Mouse (Mus musculus): Measurements from ENCODE around the gene Tanc1. TPM values are rescaled to one million over a fixed set of nuclear protein-coding genes. Genes with fewer than 3 reads are reported as not detected.

Tanc1 gene
- polyA plus RNA-seq, 1 experiment from 2014 or later, result 33.0 TPM

- ATAC-seq (ENCODE audit: insufficient read depth, low FRiP score), result no peak
- H3K27me3 ChIP-seq (ENCODE audit: control insufficient read depth, insufficient read depth, low read length), result no peaks in the 10 kb centered on the region
- no peak overlapping the region for H3K4me3 ChIP-seq (replicated peaks; ENCODE audit: low read length)
- H3K4me2 ChIP-seq (ENCODE audit: low read depth, low read length), result no peak overlapping the region
- H3K4me1 ChIP-seq (ENCODE audit: control insufficient read depth, insufficient read depth, low read length), result peaks cover 46% of the 10 kb centered on the region
- no peaks in the 10 kb centered on the region for H3K9me3 ChIP-seq (replicated peaks; ENCODE audit: control insufficient read depth, low read length)
- no peaks in the 10 kb centered on the region for H3K36me3 ChIP-seq (ENCODE audit: control insufficient read depth, insufficient read depth, low read length)
- WGBS, result 84% methylated on average over 8 of the region's 8 CpGs
- H3K9ac ChIP-seq (ENCODE audit: low read length), result no peak overlapping the region
- H3K27ac ChIP-seq (ENCODE audit: low read length), result no peak overlapping the region
These were observed 60.8 kb downstream of the Tanc1 start for GRCm38 (mm10) chr2:59672686-59673085.

GRCm38 (mm10) chr2:59673351-59673750, 61.5 kb downstream of the Tanc1 start:
- Histone ChIP-seq H3K9ac (ENCODE audit: low read length) (no peak overlapping the region), H3K9me3 (replicated peaks; ENCODE audit: control insufficient read depth, low read length) (no peaks in the 10 kb centered on the region), H3K27me3 (ENCODE audit: control insufficient read depth, insufficient read depth, low read length) (no peaks in the 10 kb centered on the region), H3K4me2 (ENCODE audit: low read depth, low read length) (no peak overlapping the region), H3K4me1 (ENCODE audit: control insufficient read depth, insufficient read depth, low read length) (peaks cover 46% of the 10 kb centered on the region), H3K4me3 (replicated peaks; ENCODE audit: low read length) (no peak overlapping the region), H3K27ac (ENCODE audit: low read length) (no peak overlapping the region), H3K36me3 (ENCODE audit: control insufficient read depth, insufficient read depth, low read length) (no peaks in the 10 kb centered on the region)
- 69% methylated on average over 6 of the region's 6 CpGs for WGBS
- no peak for ATAC-seq (ENCODE audit: insufficient read depth, low FRiP score)

- ATAC-seq (ENCODE audit: insufficient read depth, low FRiP score), result no peak
- no peak overlapping the region for H3K4me3 ChIP-seq (replicated peaks; ENCODE audit: low read length)
- no peaks in the 10 kb centered on the region for H3K27me3 ChIP-seq (ENCODE audit: control insufficient read depth, insufficient read depth, low read length)
- H3K9me3 ChIP-seq (replicated peaks; ENCODE audit: control insufficient read depth, low read length), result no peaks in the 10 kb centered on the region
- 75% methylated on average over 1 of the region's 1 CpGs for WGBS
- H3K4me1 ChIP-seq (ENCODE audit: control insufficient read depth, insufficient read depth, low read length), result peaks cover 48% of the 10 kb centered on the region
- H3K9ac ChIP-seq (ENCODE audit: low read length), result no peak overlapping the region
- no peak overlapping the region for H3K4me2 ChIP-seq (ENCODE audit: low read depth, low read length)
- no peaks in the 10 kb centered on the region for H3K36me3 ChIP-seq (ENCODE audit: control insufficient read depth, insufficient read depth, low read length)
- H3K27ac ChIP-seq (ENCODE audit: low read length), result no peak overlapping the region
These were observed 62.0 kb downstream of the Tanc1 start for GRCm38 (mm10) chr2:59673877-59674276.

- peak overlapping the region; percentile 11; the same call in 1 of the 2 replicates for H3K27ac ChIP-seq (ENCODE audit: low read length)
- no peaks in the 10 kb centered on the region for H3K9me3 ChIP-seq (replicated peaks; ENCODE audit: control insufficient read depth, low read length)
- no peak overlapping the region for H3K4me2 ChIP-seq (ENCODE audit: low read depth, low read length)
- ATAC-seq (ENCODE audit: insufficient read depth, low FRiP score), result peak; percentile 24; the same call in 1 of the 2 replicates
- no peak overlapping the region for H3K4me3 ChIP-seq (replicated peaks; ENCODE audit: low read length)
- WGBS, result 43% methylated on average over 17 of the region's 17 CpGs
- no peaks in the 10 kb centered on the region for H3K27me3 ChIP-seq (ENCODE audit: control insufficient read depth, insufficient read depth, low read length)
- H3K36me3 ChIP-seq (ENCODE audit: control insufficient read depth, insufficient read depth, low read length), result no peaks in the 10 kb centered on the region
- no peak overlapping the region for H3K9ac ChIP-seq (ENCODE audit: low read length)
- H3K4me1 ChIP-seq (ENCODE audit: control insufficient read depth, insufficient read depth, low read length), result peaks cover 41% of the 10 kb centered on the region
These were observed 63.6 kb downstream of the Tanc1 start for GRCm38 (mm10) chr2:59675270-59675995.

- H3K9ac ChIP-seq (ENCODE audit: low read length), result no peak overlapping the region
- H3K27ac ChIP-seq (ENCODE audit: low read length), result peak overlapping the region; percentile 62
These were observed 64.2 kb downstream of the Tanc1 start for GRCm38 (mm10) chr2:59676041-59676440.

GRCm38 (mm10) chr2:59676442-59676841, 64.6 kb downstream of the Tanc1 start:
- peak overlapping the region; percentile 36; the same call in 1 of the 2 replicates for H3K9ac ChIP-seq (ENCODE audit: low read length)

More at GRCm38 (mm10) chr2:59676041-59676440, 64.2 kb downstream of the Tanc1 start:
- peaks cover 35% of the 10 kb centered on the region for H3K4me1 ChIP-seq (ENCODE audit: control insufficient read depth, insufficient read depth, low read length)
- no peaks in the 10 kb centered on the region for H3K36me3 ChIP-seq (ENCODE audit: control insufficient read depth, insufficient read depth, low read length)
- no peak overlapping the region for H3K4me2 ChIP-seq (ENCODE audit: low read depth, low read length)
- WGBS, result 77% methylated on average over 6 of the region's 6 CpGs
- no peak for ATAC-seq (ENCODE audit: insufficient read depth, low FRiP score)
- H3K4me3 ChIP-seq (replicated peaks; ENCODE audit: low read length), result no peak overlapping the region
- H3K27me3 ChIP-seq (ENCODE audit: control insufficient read depth, insufficient read depth, low read length), result no peaks in the 10 kb centered on the region
- no peaks in the 10 kb centered on the region for H3K9me3 ChIP-seq (replicated peaks; ENCODE audit: control insufficient read depth, low read length)

GRCm38 (mm10) chr2:59679424-59680020, 67.7 kb downstream of the Tanc1 start:
- H3K36me3 ChIP-seq (ENCODE audit: control insufficient read depth, insufficient read depth, low read length), result no peaks in the 10 kb centered on the region
- no peaks in the 10 kb centered on the region for H3K9me3 ChIP-seq (replicated peaks; ENCODE audit: control insufficient read depth, low read length)
- no peak overlapping the region for H3K9ac ChIP-seq (ENCODE audit: low read length)
- H3K27ac ChIP-seq (ENCODE audit: low read length), result peak overlapping the region; percentile 48
- ATAC-seq (ENCODE audit: insufficient read depth, low FRiP score), result no peak
- no peaks in the 10 kb centered on the region for H3K27me3 ChIP-seq (ENCODE audit: control insufficient read depth, insufficient read depth, low read length)
- H3K4me3 ChIP-seq (replicated peaks; ENCODE audit: low read length), result no peak overlapping the region
- WGBS, result 69% methylated on average over 10 of the region's 10 CpGs
- H3K4me1 ChIP-seq (ENCODE audit: control insufficient read depth, insufficient read depth, low read length), result peaks cover 24% of the 10 kb centered on the region
- no peak overlapping the region for H3K4me2 ChIP-seq (ENCODE audit: low read depth, low read length)

More at GRCm38 (mm10) chr2:59676442-59676841, 64.6 kb downstream of the Tanc1 start:
- 49% methylated on average over 6 of the region's 6 CpGs for WGBS
- Histone ChIP-seq H3K4me3 (replicated peaks; ENCODE audit: low read length) (no peak overlapping the region), H3K4me2 (ENCODE audit: low read depth, low read length) (no peak overlapping the region), H3K4me1 (ENCODE audit: control insufficient read depth, insufficient read depth, low read length) (peaks cover 31% of the 10 kb centered on the region), H3K36me3 (ENCODE audit: control insufficient read depth, insufficient read depth, low read length) (no peaks in the 10 kb centered on the region), H3K27ac (ENCODE audit: low read length) (peak overlapping the region; percentile 62), H3K9me3 (replicated peaks; ENCODE audit: control insufficient read depth, low read length) (no peaks in the 10 kb centered on the region), H3K27me3 (ENCODE audit: control insufficient read depth, insufficient read depth, low read length) (no peaks in the 10 kb centered on the region)
- ATAC-seq (ENCODE audit: insufficient read depth, low FRiP score), result no peak

- no peak for ATAC-seq (ENCODE audit: insufficient read depth, low FRiP score)
- no peaks in the 10 kb centered on the region for H3K27me3 ChIP-seq (ENCODE audit: control insufficient read depth, insufficient read depth, low read length)
- no peak overlapping the region for H3K9ac ChIP-seq (ENCODE audit: low read length)
- no peaks in the 10 kb centered on the region for H3K36me3 ChIP-seq (ENCODE audit: control insufficient read depth, insufficient read depth, low read length)
- no peak overlapping the region for H3K4me2 ChIP-seq (ENCODE audit: low read depth, low read length)
- 73% methylated on average over 5 of the region's 5 CpGs for WGBS
- no peak overlapping the region for H3K27ac ChIP-seq (ENCODE audit: low read length)
- no peaks in the 10 kb centered on the region for H3K9me3 ChIP-seq (replicated peaks; ENCODE audit: control insufficient read depth, low read length)
- peaks cover 27% of the 10 kb centered on the region for H3K4me1 ChIP-seq (ENCODE audit: control insufficient read depth, insufficient read depth, low read length)
- H3K4me3 ChIP-seq (replicated peaks; ENCODE audit: low read length), result no peak overlapping the region
These were observed 68.9 kb downstream of the Tanc1 start for GRCm38 (mm10) chr2:59680736-59681135.

- H3K4me2 ChIP-seq (ENCODE audit: low read depth, low read length), result no peak overlapping the region
- H3K27me3 ChIP-seq (ENCODE audit: control insufficient read depth, insufficient read depth, low read length), result no peaks in the 10 kb centered on the region
- H3K4me3 ChIP-seq (replicated peaks; ENCODE audit: low read length), result no peak overlapping the region
- no peak overlapping the region for H3K9ac ChIP-seq (ENCODE audit: low read length)
- ATAC-seq (ENCODE audit: insufficient read depth, low FRiP score), result no peak
- H3K9me3 ChIP-seq (replicated peaks; ENCODE audit: control insufficient read depth, low read length), result no peaks in the 10 kb centered on the region
- peaks cover 29% of the 10 kb centered on the region for H3K4me1 ChIP-seq (ENCODE audit: control insufficient read depth, insufficient read depth, low read length)
- H3K36me3 ChIP-seq (ENCODE audit: control insufficient read depth, insufficient read depth, low read length), result no peaks in the 10 kb centered on the region
- no peak overlapping the region for H3K27ac ChIP-seq (ENCODE audit: low read length)
- WGBS, result 67% methylated on average over 4 of the region's 4 CpGs
These were observed 69.3 kb downstream of the Tanc1 start for GRCm38 (mm10) chr2:59681181-59681580.
